Mouse (Mus musculus) lung, postnatal 0 days (tissue): ENCODE results near the gene Zfp579. TPM values are rescaled to one million over a fixed set of nuclear protein-coding genes. Genes with fewer than 3 reads are reported as not detected.
"Not testable (repeated sequence)": the region's sequence is repeated elsewhere in the genome, so short reads cannot be mapped to it uniquely, and the experiment has no call there.

ENCODE experiments used
- ATAC-seq: fragments of 200-750 bp; cut with Nextera tagmentation; 2 replicates; pipeline ENCODE4 v1.8.0; 2017; ENCODE audit warnings: moderate library complexity
- DNase-seq: peaks from one replicate; pipeline ENCODE4 v3.0.0-alpha.2; 2016; ENCODE audit warnings: low spot score
- H3K27ac ChIP-seq: fragments of 300-500 bp; sonication (generic); 2 replicates; pipeline ENCODE4 v1.5.1; 2014; ENCODE audit warnings: antibody characterized with exemption, mild to moderate bottlenecking, low read length, mixed read lengths
- H3K27me3 ChIP-seq: fragments of 300-500 bp; sonication (generic); replicated peaks from 2 replicates; pipeline ENCODE4 v1.6.1; 2014; ENCODE audit warnings: low read length, mixed read lengths; ENCODE audit not compliant: insufficient read depth
- H3K36me3 ChIP-seq: fragments of 300-500 bp; sonication (generic); 2 replicates; pipeline ENCODE4 v1.6.1; 2014; ENCODE audit warnings: low read length, mixed read lengths; ENCODE audit not compliant: insufficient read depth
- H3K4me1 ChIP-seq: fragments of 300-500 bp; sonication (generic); 2 replicates; pipeline ENCODE4 v1.6.1; 2014; ENCODE audit warnings: antibody characterized with exemption, low read depth, low read length, mixed read lengths; ENCODE audit not compliant: insufficient read depth
- H3K4me2 ChIP-seq: fragments of 300-500 bp; sonication (generic); replicated peaks from 2 replicates; pipeline ENCODE4 v1.6.1; 2014; ENCODE audit warnings: low read depth, mild to moderate bottlenecking, low read length, moderate library complexity, mixed read lengths
- H3K4me3 ChIP-seq: fragments of 300-500 bp; sonication (generic); 2 replicates; pipeline ENCODE4 v1.5.1; 2014; ENCODE audit warnings: low read depth, low read length
- H3K9ac ChIP-seq: fragments of 300-500 bp; sonication (generic); replicated peaks from 2 replicates; pipeline ENCODE4 v1.6.1; 2014; ENCODE audit warnings: low read depth, mild to moderate bottlenecking
- H3K9me3 ChIP-seq: fragments of 300-500 bp; sonication (generic); 2 replicates; pipeline ENCODE4 v1.6.1; 2016; ENCODE audit warnings: low read length, mixed read lengths
- CTCF ChIP-seq: IDR thresholded peaks from 2 replicates; pipeline ENCODE4 v1.5.1; 2016; ENCODE audit warnings: antibody characterized with exemption, mild to moderate bottlenecking
- EP300 ChIP-seq: IDR thresholded peaks from 2 replicates; pipeline ENCODE4 v1.6.1; 2016; ENCODE audit warnings: antibody characterized with exemption, mild to moderate bottlenecking, control low read depth
- WGBS: fragments of 180-500 bp; shearing (Covaris S2); extraction: QIAGEN DNeasy Blood & Tissue Kit; methylation state at CpG from one replicate; pipeline ENCODE4 v1.1.7; 2014; 5-methylcytosine and 5-hydroxymethylcytosine counted together
- polyA plus RNA-seq: library from polyadenylated mRNA; unstranded; fragments of >200 nt; fragmentation: Nextera tagmentation; extraction: Ambion mirVana; gene quantifications from 2 replicates; pipeline ENCODE4 v1.2.1, GENCODE M21; 2015

Gene Zfp579
- polyA plus RNA-seq, 1 experiment from 2014 or later: 30.6 TPM

DNA sequence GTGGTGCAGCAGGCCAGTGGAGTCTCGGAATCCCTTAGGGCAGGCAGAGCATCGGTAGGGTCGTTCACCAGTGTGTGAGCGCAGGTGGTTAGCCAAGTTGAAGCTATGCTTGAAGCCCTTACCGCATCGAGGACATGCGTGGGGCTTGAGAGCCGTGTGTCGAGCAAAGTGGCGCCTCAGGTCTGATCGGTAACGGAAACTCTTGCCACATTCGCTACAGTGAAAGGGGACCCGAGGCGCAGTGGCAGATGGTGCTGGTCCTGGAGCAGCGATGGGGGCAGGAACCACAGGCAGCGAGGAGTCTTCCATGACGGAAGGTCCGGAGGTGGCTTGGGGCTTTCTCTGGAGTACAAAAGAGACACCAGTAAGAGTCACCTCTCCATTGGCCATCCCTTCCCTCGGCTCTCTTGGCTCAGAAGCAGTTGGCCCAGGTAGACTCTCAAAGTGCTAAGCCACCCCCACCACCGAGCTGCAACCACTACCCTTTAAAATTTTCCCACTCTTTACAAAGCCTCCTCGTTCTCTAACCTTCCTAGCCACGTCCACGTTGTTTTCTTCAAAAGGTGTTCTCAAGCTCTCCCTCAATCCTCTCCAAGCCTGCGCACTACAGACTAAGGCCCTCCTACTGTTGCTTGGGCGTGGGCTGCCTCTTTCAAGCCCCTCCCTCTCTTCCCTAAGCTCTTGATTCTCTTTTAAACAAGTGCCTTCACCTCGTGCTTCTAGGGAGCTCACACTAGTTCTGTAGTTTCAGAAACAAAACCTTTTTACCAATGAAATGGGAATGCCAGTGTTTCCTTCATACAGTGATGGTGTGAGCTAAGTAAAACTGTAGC, 16.9 kb upstream of the Zfp579 start:
- WGBS: 80% methylated on average over 27 of the region's 27 CpGs
- Histone ChIP-seq H3K9ac (no peak overlapping the region), H3K36me3 (peaks cover 30% of the 10 kb centered on the region), H3K27me3 (no peaks in the 10 kb centered on the region), H3K27ac (peak overlapping the region; percentile 40; the same call in 1 of the 2 replicates), H3K4me1 (no peaks in the 10 kb centered on the region), H3K4me3 (no peak overlapping the region), H3K4me2 (no peak overlapping the region; the same call in 1 of the 2 replicates), H3K9me3 (no peaks in the 10 kb centered on the region)
- peak; percentile 80 for DNase-seq
- no peak for ATAC-seq
- TF ChIP-seq EP300 (no peak), CTCF (no peak)

DNA sequence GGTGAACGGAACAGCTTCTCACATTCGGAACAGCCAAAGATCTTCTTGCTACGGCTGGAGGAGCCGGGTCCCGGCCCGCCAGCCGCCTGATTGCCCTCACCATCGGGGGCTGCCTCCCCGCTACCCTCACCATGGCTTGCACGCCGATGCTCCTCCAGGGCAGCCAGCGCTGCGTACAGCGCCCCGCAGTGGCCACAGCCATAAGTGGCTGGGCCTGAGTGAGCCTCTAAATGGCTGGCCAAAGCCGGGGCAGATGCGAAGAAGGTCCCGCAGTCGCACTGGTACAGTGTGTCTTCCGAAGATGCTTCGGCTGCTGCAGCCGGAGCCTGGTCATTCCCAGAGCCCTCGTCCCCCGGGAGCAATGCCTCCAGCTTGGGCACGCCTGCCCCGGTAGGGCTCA, 12.3 kb upstream of the Zfp579 start:
- TF ChIP-seq CTCF: peak; percentile 10; the same call in 1 of the 2 replicates
- TF ChIP-seq EP300: no peak
- Histone ChIP-seq H3K9me3 (no peaks in the 10 kb centered on the region), H3K27me3 (no peaks in the 10 kb centered on the region), H3K4me2 (no peak overlapping the region), H3K36me3 (peaks cover 33% of the 10 kb centered on the region), H3K4me1 (no peaks in the 10 kb centered on the region), H3K9ac (no peak overlapping the region), H3K4me3 (no peak overlapping the region), H3K27ac (no peak overlapping the region)
- 95% methylated on average over 26 of the region's 26 CpGs for WGBS
- no peak for ATAC-seq
- DNase-seq: no peak

DNA sequence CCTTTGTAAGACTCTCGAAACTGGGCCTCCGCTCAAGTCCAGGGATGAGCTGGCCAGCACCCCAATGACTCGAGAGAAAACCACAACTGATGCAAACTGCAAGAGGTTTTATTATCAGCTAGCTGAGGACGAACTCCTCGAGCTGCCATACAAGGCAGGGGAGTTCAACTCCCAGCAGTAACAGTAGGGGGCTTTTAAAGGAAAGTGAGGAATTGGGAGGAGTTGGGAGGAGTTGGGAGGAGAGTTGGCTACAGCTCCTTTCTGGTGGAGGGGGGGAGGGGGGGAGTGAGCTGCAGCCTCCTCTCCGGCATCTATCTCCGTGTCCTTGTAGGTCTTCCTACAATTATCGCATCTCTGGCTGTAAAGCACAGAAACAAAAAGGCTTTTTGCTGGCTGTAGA, 6.9 kb upstream of the Zfp579 start:
- ATAC-seq, H3K36me3 ChIP-seq, H3K4me1 ChIP-seq, H3K4me3 ChIP-seq, H3K9ac ChIP-seq, H3K4me2 ChIP-seq, H3K27me3 ChIP-seq, H3K9me3 ChIP-seq, DNase-seq, H3K27ac ChIP-seq: not testable (repeated sequence)
- 69% methylated on average over 8 of the region's 8 CpGs for WGBS

DNA sequence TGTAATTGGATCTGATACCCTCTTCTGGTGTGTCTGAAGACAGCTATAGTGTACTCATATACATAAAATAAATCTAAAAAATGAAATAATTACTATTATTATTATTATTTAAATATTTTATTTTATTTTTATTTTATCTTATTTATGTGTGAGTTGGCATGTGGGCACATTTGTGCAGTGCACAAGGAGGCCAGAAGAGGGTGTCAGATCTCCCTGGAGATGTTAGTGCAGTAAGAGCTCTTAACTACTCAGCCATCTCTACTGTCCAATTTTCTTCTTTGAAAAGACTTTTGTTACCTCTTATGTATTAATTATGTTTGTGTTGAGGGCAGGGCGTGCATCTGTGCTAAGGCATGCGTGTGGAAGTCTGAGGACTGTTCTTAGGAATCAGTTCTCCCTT, 3.9 kb upstream of the Zfp579 start:
- H3K4me2 ChIP-seq: no peak overlapping the region
- H3K4me3 ChIP-seq: no peak overlapping the region
- no peaks in the 10 kb centered on the region for H3K27me3 ChIP-seq
- DNase-seq (peak; percentile 37), ATAC-seq (no peak)
- no peaks in the 10 kb centered on the region for H3K9me3 ChIP-seq
- peaks cover 9% of the 10 kb centered on the region for H3K4me1 ChIP-seq
- TF ChIP-seq CTCF (peak; percentile 64), EP300 (no peak)
- H3K27ac ChIP-seq: no peak overlapping the region
- H3K36me3 ChIP-seq: no peaks in the 10 kb centered on the region
- WGBS: 55% methylated on average over 2 of the region's 2 CpGs
- no peak overlapping the region for H3K9ac ChIP-seq

DNA sequence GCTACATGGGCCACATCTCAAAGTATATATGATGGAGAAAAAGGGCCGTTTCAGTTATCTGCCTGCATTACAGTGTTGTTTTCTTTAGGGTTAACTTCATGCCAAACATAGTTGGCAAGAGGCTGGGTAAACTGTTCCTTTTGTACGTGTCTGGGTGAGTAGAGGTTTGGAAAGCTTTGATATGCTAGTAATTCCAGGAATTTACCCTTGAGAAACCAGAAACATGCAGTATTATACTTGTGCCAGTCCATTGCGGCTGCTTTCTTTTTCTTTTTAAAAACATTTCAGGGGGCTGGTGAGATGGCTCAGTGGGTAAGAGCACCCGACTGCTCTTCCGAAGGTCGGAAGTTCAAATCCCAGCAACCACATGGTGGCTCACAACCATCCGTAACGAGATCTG, 976 bp upstream of the Zfp579 start:
- Histone ChIP-seq H3K4me2 (no peak overlapping the region), H3K9ac (no peak overlapping the region), H3K27me3 (no peaks in the 10 kb centered on the region), H3K4me3 (no peak overlapping the region), H3K27ac (peak overlapping the region; percentile 81; the same call in 1 of the 2 replicates), H3K36me3 (0 out of 2 replicates have a peak, but pooled peaks cover 3% of the 10 kb centered on the region), H3K9me3 (no peaks in the 10 kb centered on the region), H3K4me1 (peaks cover 9% of the 10 kb centered on the region)
- no peak for TF ChIP-seq CTCF
- peak; percentile 94 for TF ChIP-seq EP300
- WGBS: 38% methylated on average over 6 of the region's 8 CpGs
- ATAC-seq (peak; percentile 55), DNase-seq (peak; percentile 78)

DNA sequence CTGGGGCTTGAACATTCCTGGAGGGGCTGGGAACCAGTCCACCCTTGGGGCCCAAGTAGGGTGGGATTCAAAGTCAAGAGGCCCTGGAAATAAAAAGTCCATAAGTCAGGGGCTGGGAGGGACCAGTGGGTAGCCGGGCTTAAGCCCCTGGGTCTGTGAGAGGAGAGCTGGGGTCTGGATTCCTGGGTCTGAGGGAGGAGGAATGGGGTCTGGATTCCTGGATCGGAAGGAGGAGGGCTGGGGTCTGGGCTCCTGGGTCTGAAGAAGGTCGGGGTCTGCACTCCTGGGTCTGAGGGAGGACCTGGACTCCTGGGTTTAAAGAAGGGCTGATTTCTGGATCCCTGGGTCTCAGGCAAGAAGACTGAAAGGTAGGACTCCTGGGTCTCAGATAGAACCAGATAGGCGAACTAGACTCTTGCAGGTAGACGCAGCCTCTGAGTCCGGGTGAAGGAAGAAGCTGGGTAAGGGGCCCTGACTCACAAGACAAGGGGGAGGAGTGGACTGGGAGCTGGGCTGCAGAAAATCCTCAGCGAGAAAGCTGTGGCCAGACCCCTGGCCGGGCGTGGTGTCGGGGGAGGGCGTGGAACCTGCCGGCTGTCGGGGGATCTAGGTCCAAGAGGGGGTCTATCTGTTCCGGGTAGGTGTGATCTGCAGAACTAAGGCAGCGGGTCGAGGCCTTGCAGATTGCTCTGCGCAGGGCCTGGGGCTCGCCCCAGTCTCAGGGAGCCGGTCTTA, 523 bp downstream of the Zfp579 start:
- H3K9me3 ChIP-seq: no peaks in the 10 kb centered on the region
- peak overlapping the region; percentile 84 for H3K9ac ChIP-seq
- peak overlapping the region; percentile 81 for H3K27ac ChIP-seq
- H3K4me1 ChIP-seq: peaks cover 9% of the 10 kb centered on the region
- peak overlapping the region; percentile 83 for H3K4me2 ChIP-seq
- DNase-seq (no peak), ATAC-seq (no peak; the same call in 1 of the 2 replicates)
- peak overlapping the region; percentile 64 for H3K4me3 ChIP-seq
- no peaks in the 10 kb centered on the region for H3K27me3 ChIP-seq
- WGBS: 3% methylated on average over 19 of the region's 19 CpGs
- TF ChIP-seq CTCF (no peak), EP300 (no peak)
- H3K36me3 ChIP-seq: 0 out of 2 replicates have a peak, but pooled peaks cover 3% of the 10 kb centered on the region
